Mouse (Mus musculus): ENCODE data around the gene Prx. TPM values are rescaled to one million over a fixed set of nuclear protein-coding genes. Genes with fewer than 3 reads are reported as not detected.

The Prx gene
- polyA plus RNA-seq, 3 experiments from 2014 or later = 0.24 to 0.52 (median 0.30) TPM

Other genes starting within 250 kb of the Prx start
- under 1 TPM; 0.15 to 0.38 (median 0.15) TPM for gene Numbl, start 240.9 kb upstream of the Prx start, polyA plus RNA-seq (2017; shearing (Covaris generic))
- 1 to 10 TPM in 1 of 3 experiments, under 1 TPM in 2; 0.45 to 1.2 (median 0.50) TPM for gene Ltbp4, start 161.6 kb upstream of the Prx start, polyA plus RNA-seq (2017; shearing (Covaris generic))
- 10 to 100 TPM; 46.9 to 59.2 (median 50.1) TPM for gene Shkbp1, start 143.3 kb upstream of the Prx start, polyA plus RNA-seq (2017; shearing (Covaris generic))
- gene Gm20479, start 141.9 kb upstream of the Prx start, polyA plus RNA-seq (2017; shearing (Covaris generic)) = 1 to 10 TPM in 1 of 3 experiments, not detected in 2; 4.0 TPM
- under 1 TPM; 0.12 to 0.23 (median 0.13) TPM for gene Sptbn4, start 51.6 kb upstream of the Prx start, polyA plus RNA-seq (2017; shearing (Covaris generic))
- 10 to 100 TPM in 2 of 3 experiments, 1 to 10 TPM in 1; 6.0 to 21.7 (median 17.0) TPM for gene Blvrb, start 51.3 kb upstream of the Prx start, polyA plus RNA-seq (2017; shearing (Covaris generic))
- gene Sertad3, start 25.6 kb upstream of the Prx start, polyA plus RNA-seq (2017; shearing (Covaris generic)) = 10 to 100 TPM; 37.6 to 53.5 (median 42.6) TPM
- 10 to 100 TPM; 38.7 to 44.4 (median 40.2) TPM for gene Sertad1, start 12.4 kb upstream of the Prx start, polyA plus RNA-seq (2017; shearing (Covaris generic))
- under 1 TPM; 0.20 to 0.33 (median 0.23) TPM for gene Hipk4, start 23.9 kb downstream of the Prx start, polyA plus RNA-seq (2017; shearing (Covaris generic))
- 100 to 1,000 TPM; 155 to 246 (median 192) TPM for gene Pld3, start 53.9 kb downstream of the Prx start, polyA plus RNA-seq (2017; shearing (Covaris generic))
- 10 to 100 TPM; 16.4 to 24.4 (median 21.4) TPM for gene 2310022A10Rik, start 53.9 kb downstream of the Prx start, polyA plus RNA-seq (2017; shearing (Covaris generic))
- gene Akt2, start 92.2 kb downstream of the Prx start, polyA plus RNA-seq (2017; shearing (Covaris generic)) = 10 to 100 TPM; 41.6 to 51.3 (median 43.1) TPM
- not detected for gene Ttc9b, start 154.6 kb downstream of the Prx start, polyA plus RNA-seq (2017; shearing (Covaris generic))
- gene Map3k10, start 175.3 kb downstream of the Prx start, polyA plus RNA-seq (2017; shearing (Covaris generic)) = 1 to 10 TPM in 1 of 3 experiments, under 1 TPM in 2; 0.88 to 1.4 (median 0.91) TPM
- gene Zfp607b, start 190.0 kb downstream of the Prx start, polyA plus RNA-seq (2017; shearing (Covaris generic)) = 1 to 10 TPM; 1.9 to 3.5 (median 3.3) TPM
- 10 to 100 TPM in 1 of 3 experiments, 1 to 10 TPM in 2; 7.2 to 12.6 (median 8.5) TPM for gene Zfp60, start 232.1 kb downstream of the Prx start, polyA plus RNA-seq (2017; shearing (Covaris generic))